Mouse (Mus musculus) heart, adult 2 months (tissue): ENCODE results near the gene Pdp2. TPM values are rescaled to one million over a fixed set of nuclear protein-coding genes. Genes with fewer than 3 reads are reported as not detected.

Experiments used
- DNase-seq, 2 experiments: peaks; one replicate each; pipeline ENCODE4 v3.0.0; 2021
- H3K27ac ChIP-seq: fragments of 200-600 bp; 2 replicates; pipeline ENCODE4 v1.8.1; 2022
- H3K27me3 ChIP-seq: fragments of 200-500 bp; 2 replicates; pipeline ENCODE4 v1.6.1; 2012; ENCODE audit warnings: mild to moderate bottlenecking, low read length, inconsistent platforms, mixed read lengths; ENCODE audit not compliant: control insufficient read depth, insufficient read depth
- H3K36me3 ChIP-seq: fragments of 200-500 bp; 2 replicates; pipeline ENCODE4 v1.6.1; 2012; ENCODE audit warnings: low read length, inconsistent platforms; ENCODE audit not compliant: control insufficient read depth, insufficient read depth
- H3K4me1 ChIP-seq: fragments of 200-500 bp; 2 replicates; pipeline ENCODE4 v1.6.1; 2011; ENCODE audit warnings: low read length; ENCODE audit not compliant: control insufficient read depth, insufficient read depth
- H3K4me3 ChIP-seq: fragments of 200-600 bp; 2 replicates; pipeline ENCODE4 v1.8.1; 2022
- H3K79me2 ChIP-seq: fragments of 200-500 bp; replicated peaks from 2 replicates; pipeline ENCODE4 v1.6.1; 2012; ENCODE audit warnings: mild to moderate bottlenecking, inconsistent platforms, low read length, moderate library complexity, mixed read lengths; ENCODE audit not compliant: control insufficient read depth, insufficient read depth
- H3K9ac ChIP-seq: fragments of 200-500 bp; 2 replicates; pipeline ENCODE4 v1.6.1; 2012; ENCODE audit warnings: low read depth, mild to moderate bottlenecking, control low read depth, inconsistent platforms, low read length, mixed read lengths
- CTCF ChIP-seq: fragments of 200-600 bp; IDR thresholded peaks from 2 replicates; pipeline ENCODE4 v1.8.1; 2022; ENCODE audit warnings: antibody characterized with exemption, mild to moderate bottlenecking, moderate library complexity
- EP300 ChIP-seq: fragments of 200-500 bp; IDR thresholded peaks from 2 replicates; pipeline ENCODE4 v1.6.1; 2011; ENCODE audit warnings: low read depth, low read length, control low read depth; ENCODE audit not compliant: insufficient read depth
- POLR2A ChIP-seq: fragments of 200-500 bp; IDR thresholded peaks from 2 replicates; pipeline ENCODE4 v1.6.1; 2011; ENCODE audit warnings: mild to moderate bottlenecking, low read depth, low read length, control low read depth; ENCODE audit not compliant: insufficient read depth
- WGBS: fragments of 180-500 bp; shearing (Covaris S2); methylation state at CpG from one replicate; pipeline ENCODE4 v1.1.7; 2018; 5-methylcytosine and 5-hydroxymethylcytosine counted together
- intact Hi-C: fragments of 180-260 bp; cut with DNase I; formaldehyde crosslinking; loops from one replicate; pipeline ENCODE4 v1.15.1; 2025
- polyA plus RNA-seq: library from polyadenylated mRNA; depleted of rRNA; stranded (reverse); fragments of >200 nt; gene quantifications from 2 replicates; pipeline ENCODE4 v1.2.3, GENCODE M21; 2012
- total RNA-seq, 2 experiments: library from RNA; stranded (reverse); gene quantifications; 2 replicates each; pipeline ENCODE4 v1.2.3; 2021

The Pdp2 gene
- total and polyA plus RNA-seq, 3 experiments = 10.0 to 35.8 (median 18.4) TPM

DNA sequence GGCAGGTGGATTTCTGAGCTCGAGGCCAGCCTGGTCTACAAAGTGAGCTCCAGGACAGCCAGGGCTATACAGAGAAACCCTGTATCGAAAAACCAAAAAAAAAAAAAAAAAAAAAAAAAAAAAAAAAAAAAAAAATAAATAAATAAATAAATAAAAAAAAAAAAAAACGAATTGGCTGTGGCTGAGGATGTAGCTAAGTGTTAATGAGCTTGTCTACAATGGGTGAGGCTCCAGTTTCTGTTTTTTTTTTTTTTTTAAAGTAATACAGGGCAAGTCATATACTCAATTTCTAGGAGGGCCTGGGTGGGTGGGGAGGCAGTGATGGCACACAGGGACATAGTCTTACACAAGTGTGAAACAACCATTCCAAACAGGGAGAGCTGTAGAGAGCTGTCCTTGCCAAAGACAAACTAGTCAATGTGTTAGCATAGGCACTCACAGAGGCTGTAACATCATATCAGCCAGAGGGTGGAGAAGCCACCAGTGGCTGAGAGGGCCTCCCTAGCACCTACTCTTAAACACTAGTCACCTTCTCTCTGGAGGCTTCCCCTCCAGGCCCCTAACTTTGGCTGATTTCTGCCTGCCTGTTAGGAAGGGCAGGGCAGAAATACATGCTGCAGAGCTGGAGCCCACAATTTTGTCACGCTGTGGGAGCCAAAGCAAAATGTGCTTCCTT lies 36.0 kb downstream of the Pdp2 start:
- intact Hi-C loops = no loop called here
- no peaks in the 10 kb centered on the region for H3K27me3 ChIP-seq
- H3K27ac ChIP-seq = peak overlapping the region; percentile 93
- no peak overlapping the region for H3K4me3 ChIP-seq
- peaks cover 7% of the 10 kb centered on the region for H3K4me1 ChIP-seq
- H3K36me3 ChIP-seq = peaks cover 12% of the 10 kb centered on the region
- 41% methylated on average over 4 of the region's 4 CpGs for WGBS
- TF ChIP-seq CTCF (no peak), EP300 (0 out of 2 replicates have a peak, but pooled peaks have one; percentile 29), POLR2A (peak; percentile 29; the same call in 1 of the 2 replicates)
- peak in 1 of 2 experiments; percentile 18 for DNase-seq
- no peaks in the 10 kb centered on the region for H3K79me2 ChIP-seq
- no peak overlapping the region for H3K9ac ChIP-seq

DNA sequence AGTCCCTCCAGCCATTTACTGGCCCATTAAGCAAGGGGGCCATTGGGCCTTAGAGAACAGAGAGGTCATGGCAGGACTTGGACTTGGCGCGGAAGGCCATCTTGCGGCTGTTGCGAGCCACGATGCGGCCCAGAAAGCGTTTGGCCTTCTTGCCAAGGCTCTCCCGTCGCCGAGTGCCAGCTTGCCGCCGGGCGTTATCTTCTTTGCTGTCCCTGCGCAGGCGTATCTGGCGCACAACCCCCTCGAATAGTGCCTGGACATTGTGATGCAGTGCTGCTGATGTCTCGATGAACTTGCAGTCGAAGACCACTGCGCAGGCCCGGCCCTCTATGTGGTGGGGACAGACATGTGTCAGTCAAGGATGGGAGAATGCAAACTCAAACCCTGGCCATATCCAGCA lies 37.2 kb downstream of the Pdp2 start:
- H3K4me3 ChIP-seq = peak overlapping the region; percentile 59; the same call in 1 of the 2 replicates
- TF ChIP-seq CTCF (no peak), EP300 (no peak), POLR2A (peak; percentile 43; the same call in 1 of the 2 replicates)
- WGBS = 72% methylated on average over 21 of the region's 21 CpGs
- H3K9ac ChIP-seq = peak overlapping the region; percentile 39
- peak; percentile 46 to 68 for DNase-seq
- peak overlapping the region; percentile 93 for H3K27ac ChIP-seq
- peaks cover 7% of the 10 kb centered on the region for H3K4me1 ChIP-seq
- H3K79me2 ChIP-seq = no peaks in the 10 kb centered on the region
- H3K36me3 ChIP-seq = peaks cover 12% of the 10 kb centered on the region
- H3K27me3 ChIP-seq = no peaks in the 10 kb centered on the region
- intact Hi-C loops = no loop called here

DNA sequence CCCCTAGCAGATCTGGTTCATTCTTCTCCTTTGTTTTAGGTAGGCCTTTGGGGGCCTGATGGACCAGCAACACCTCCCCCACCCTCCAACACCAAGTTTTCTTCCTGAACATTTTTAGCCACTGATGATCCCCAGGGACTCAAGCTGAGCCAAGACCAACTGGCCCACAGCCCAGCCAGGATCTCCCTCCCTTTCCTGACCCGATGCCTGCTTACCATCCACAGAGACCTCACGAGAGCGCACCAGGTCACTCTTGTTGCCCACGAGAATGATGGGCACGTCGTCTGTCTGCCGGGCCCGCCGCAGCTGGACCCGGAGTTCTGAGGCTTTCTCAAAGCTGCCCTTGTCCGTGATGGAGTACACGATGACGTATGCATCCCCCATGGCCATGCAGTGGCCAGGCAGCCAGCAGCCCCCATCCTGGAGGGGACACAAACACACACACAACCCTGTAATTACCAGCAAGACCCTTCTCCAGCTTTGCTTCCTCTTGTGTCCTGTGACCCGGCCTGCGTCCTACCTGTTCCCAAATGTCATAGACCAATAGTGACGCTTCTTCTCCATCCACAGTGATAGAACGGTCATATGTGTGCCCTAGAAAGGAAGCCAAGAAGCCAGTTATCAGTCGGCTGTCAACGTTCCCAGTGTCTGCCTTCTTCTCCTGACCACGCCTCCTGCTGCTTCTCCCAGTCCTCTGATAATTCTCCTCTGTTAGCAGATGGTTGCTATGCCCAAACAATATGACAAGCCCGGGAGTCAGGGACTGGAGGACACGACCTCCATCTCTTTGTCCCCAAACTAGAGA lies 38.3 kb downstream of the Pdp2 start:
- Histone ChIP-seq H3K36me3 (peaks cover 12% of the 10 kb centered on the region), H3K4me1 (peaks cover 9% of the 10 kb centered on the region), H3K79me2 (no peaks in the 10 kb centered on the region), H3K27me3 (no peaks in the 10 kb centered on the region), H3K4me3 (peak overlapping the region; percentile 59), H3K27ac (peak overlapping the region; percentile 93), H3K9ac (peak overlapping the region; percentile 92)
- DNase-seq = peak; percentile 81 to 88
- TF ChIP-seq CTCF (no peak), EP300 (peak; percentile 71), POLR2A (peak; percentile 39)
- WGBS = 7% methylated on average over 22 of the region's 22 CpGs
- intact Hi-C loops = loop anchor here (1.0 kb wide), 2 partner anchors 12 to 20 kb away; partner anchors contain the start of gene Ciao2b

DNA sequence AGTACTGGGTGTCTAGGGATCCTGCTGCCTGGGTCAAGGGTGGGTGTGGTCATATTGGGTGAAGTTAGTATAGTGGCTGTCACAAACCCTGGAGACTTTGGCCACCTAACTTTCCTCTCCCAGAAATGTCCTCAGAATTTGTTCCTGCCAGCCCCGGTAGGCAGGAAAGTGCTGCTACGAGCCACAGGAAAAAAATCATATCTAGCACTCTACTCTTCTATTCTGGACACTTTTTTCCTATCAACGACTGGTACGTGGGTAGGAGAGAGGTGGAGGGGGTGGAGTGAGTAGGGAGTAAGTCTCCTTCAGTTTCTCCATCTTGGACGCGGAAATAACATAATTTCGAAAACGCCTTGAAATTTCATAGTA lies 38.8 kb downstream of the Pdp2 start:
- no peak; the same call in 1 of the 2 replicates for TF ChIP-seq POLR2A
- TF ChIP-seq CTCF = no peak
- no peak for TF ChIP-seq EP300
- Histone ChIP-seq H3K79me2 (no peaks in the 10 kb centered on the region), H3K9ac (peak overlapping the region; percentile 92), H3K27me3 (no peaks in the 10 kb centered on the region), H3K4me3 (peak overlapping the region; percentile 59), H3K27ac (peak overlapping the region; percentile 93), H3K4me1 (peaks cover 9% of the 10 kb centered on the region), H3K36me3 (peaks cover 12% of the 10 kb centered on the region)
- 11% methylated on average over 8 of the region's 8 CpGs for WGBS
- DNase-seq = no peak
- intact Hi-C loops = loop anchor here (1.0 kb wide), 1 partner anchor 11 kb away; the partner anchor contains the start of gene Ciao2b

DNA sequence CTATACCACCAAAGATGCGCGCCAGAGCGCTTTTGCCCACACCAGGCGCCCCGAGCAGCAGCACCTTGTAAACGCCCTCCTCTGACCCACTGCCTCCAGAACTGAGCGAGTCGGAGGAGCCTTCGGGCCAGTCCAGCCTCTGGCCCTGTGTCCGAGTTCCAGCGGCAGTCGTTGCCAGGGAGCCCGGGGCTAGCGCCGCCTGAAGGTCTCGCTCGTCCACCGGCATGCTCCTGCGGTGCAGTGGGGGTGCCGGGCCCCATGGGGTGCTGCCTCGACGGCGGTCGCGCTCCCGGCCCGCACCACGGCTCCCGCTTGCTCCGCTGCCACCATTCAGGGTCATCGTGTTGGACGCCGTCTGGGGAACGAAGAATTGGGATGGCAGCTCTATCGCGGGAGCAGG lies 39.3 kb downstream of the Pdp2 start:
- TF ChIP-seq POLR2A (no peak), CTCF (peak; percentile 19; the same call in 1 of the 2 replicates), EP300 (no peak)

More for the DNA sequence above, 39.3 kb downstream of the Pdp2 start:
- Histone ChIP-seq H3K4me3 (peak overlapping the region; percentile 59), H3K27ac (peak overlapping the region; percentile 93), H3K9ac (peak overlapping the region; percentile 92), H3K79me2 (no peaks in the 10 kb centered on the region), H3K36me3 (peaks cover 13% of the 10 kb centered on the region), H3K4me1 (peaks cover 9% of the 10 kb centered on the region), H3K27me3 (no peaks in the 10 kb centered on the region)
- 3% methylated on average over 36 of the region's 36 CpGs for WGBS
- intact Hi-C loops = loop anchor here (1.0 kb wide), 1 partner anchor 11 kb away; the partner anchor contains the start of gene Ciao2b
- DNase-seq = peak; percentile 62 to 65
